Mouse (Mus musculus): ENCODE results near the gene Pik3ap1.

GRCm38 (mm10) chr19:41310971-41311703 is 73.8 kb downstream of the Pik3ap1 start:
- TF ChIP-seq CTCF (IDR thresholded peaks at IDR 0.05; ENCODE audit: borderline replicate concordance, insufficient read depth, low read length) (no peak), POLR2A (IDR thresholded peaks at IDR 0.05; ENCODE audit: low read depth, low read length) (no peak)
